Mouse (Mus musculus): ENCODE measurements around the gene Gm28048.

The Gm28048 gene

GRCm38 (mm10) chr11:22981984-22982757 lies at the start of gene Gm28048, which contains the start of gene Commd1:
Gene Gm28048, minus strand, starts transcription at chr11:22982090.
Gene Commd1, minus strand, starts transcription at chr11:22982382.
- DNase-seq (ENCODE audit: extremely low spot score): peak; percentile 95

GRCm38 (mm10) chr11:23029399-23029798 lies 47.5 kb upstream of the Gm28048 start:
- no peak for DNase-seq (ENCODE audit: extremely low spot score)

DNA sequence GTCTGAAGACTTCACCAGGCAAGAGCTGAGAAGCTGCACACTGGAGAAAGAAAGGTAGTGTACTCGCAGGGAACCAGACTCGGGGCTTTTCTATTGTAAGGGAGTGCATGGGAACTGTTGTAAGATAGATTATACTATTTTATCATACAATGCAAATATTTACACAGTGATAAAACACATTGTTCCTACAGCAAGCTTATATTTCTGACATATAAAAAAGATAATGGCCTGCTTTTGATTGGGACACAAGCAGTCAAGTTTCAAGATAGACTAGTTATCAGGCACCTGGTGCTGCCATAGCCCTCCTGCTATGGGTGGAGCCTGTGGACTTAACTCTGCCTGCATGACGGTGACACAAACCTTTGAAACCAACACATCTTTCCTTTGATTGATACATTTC lies 47.1 kb upstream of the Gm28048 start:
- no peak for DNase-seq (ENCODE audit: extremely low spot score)

DNA sequence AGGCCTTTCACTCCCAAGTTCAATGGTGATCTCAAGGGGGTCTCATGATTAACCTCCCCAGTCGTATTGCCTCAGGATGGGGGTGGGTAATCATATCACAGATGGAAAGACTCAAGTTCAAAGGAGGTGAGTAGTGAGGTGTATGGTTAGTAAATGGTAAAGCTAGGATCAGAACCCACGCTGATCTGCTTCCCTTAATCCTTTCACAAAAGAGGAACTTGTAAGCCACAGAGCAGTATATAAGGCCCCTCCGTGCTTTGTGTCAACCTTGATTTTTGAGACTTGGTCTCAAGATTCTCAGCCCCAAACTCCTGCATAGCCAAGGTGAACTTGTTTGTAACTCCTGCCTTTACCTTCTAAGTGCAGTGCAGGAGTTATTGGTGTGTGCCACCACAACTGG lies 42.3 kb upstream of the Gm28048 start:
- DNase-seq (ENCODE audit: extremely low spot score): no peak

DNA sequence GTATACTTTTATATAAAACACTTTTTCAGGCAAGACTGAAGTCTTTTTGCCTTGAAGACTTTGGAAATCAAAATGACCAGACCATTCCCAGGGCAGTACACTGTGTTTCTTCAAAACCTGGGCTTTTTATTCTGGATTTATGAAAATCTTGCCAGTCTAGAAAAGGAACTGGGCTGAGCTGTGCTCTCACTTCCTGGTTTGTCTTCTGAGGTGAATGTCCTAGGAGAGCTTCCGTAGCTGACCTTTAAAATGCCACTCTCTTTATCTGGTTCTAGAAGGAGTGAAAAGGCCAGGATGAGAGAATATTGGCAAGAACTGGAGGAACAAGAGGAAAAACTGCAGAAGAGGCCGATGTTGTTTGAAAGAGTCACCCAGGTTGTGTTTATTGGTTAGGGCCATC lies 41.3 kb upstream of the Gm28048 start:
- no peak for DNase-seq (ENCODE audit: extremely low spot score)

DNA sequence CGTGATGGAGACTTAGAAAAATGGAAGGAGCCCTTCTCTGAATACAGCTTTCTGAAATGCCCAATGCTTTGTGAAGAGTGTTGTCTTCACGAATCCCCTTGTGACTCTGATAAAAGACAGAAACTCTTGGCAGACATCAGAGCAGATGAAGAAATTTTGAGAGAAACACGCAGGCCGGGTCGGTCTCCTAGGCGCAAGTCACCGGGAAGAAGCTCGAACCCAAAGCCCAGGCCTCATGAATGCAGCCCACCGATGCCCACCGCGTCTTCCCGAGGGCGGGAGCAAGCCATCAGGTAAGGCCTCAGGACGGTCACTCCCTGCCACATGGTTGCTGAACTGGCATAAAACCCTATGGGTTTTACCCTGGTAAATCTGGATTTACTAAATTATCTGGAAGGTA lies 39.0 kb upstream of the Gm28048 start:
- no peak for DNase-seq (ENCODE audit: extremely low spot score)

- no peak for DNase-seq (ENCODE audit: extremely low spot score)
Observed at GRCm38 (mm10) chr11:23020116-23020770, 38.4 kb upstream of the Gm28048 start.

- no peak for DNase-seq (ENCODE audit: extremely low spot score)
Observed at GRCm38 (mm10) chr11:23017943-23018342, 36.1 kb upstream of the Gm28048 start.

GRCm38 (mm10) chr11:23014996-23015395 lies 33.1 kb upstream of the Gm28048 start:
- DNase-seq (ENCODE audit: extremely low spot score): no peak

GRCm38 (mm10) chr11:23013580-23014294 lies 31.8 kb upstream of the Gm28048 start:
- no peak for DNase-seq (ENCODE audit: extremely low spot score)

GRCm38 (mm10) chr11:23013096-23013495 lies 31.2 kb upstream of the Gm28048 start:
- DNase-seq (ENCODE audit: extremely low spot score): no peak

- DNase-seq (ENCODE audit: extremely low spot score): no peak
Observed at GRCm38 (mm10) chr11:23008824-23009200, 26.9 kb upstream of the Gm28048 start.

GRCm38 (mm10) chr11:23008181-23008823 lies 26.4 kb upstream of the Gm28048 start:
- DNase-seq (ENCODE audit: extremely low spot score): peak; percentile 88

DNA sequence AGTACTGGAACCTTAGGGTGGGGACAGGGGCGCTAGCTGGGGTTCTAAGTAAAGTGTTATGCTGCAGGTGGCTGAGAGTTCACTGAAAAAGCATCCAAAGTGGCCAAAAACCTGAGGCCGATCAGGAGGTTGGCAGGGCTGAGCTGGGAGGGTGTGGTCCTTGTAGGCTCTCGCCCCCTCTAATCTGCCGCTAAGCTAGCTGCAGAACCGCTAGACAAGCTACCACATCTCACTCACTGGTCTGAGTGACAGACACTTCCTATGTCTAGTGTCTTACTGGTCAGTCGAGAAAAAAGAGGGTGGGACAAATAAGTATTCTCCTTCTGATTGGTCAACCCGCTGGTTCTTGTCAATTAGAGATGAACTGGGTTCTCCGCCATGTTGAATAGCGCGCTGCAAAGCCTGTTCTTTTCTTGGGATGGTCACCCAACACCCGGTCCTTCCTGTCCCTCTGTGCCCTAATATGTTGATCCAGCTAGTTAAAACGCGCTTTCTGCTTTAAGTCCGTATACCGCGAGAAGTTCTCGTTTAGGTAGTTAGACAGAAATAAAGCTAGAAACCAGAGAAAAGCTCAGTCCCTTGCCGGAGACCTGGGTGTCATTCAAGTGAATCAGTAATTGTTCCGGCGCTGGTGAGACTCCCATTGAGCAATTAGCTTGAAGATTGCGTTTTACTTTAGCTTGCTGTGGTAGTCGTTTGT lies 25.7 kb upstream of the Gm28048 start, which contains the start of gene Fam161a:
Gene Fam161a (plus strand): TSS at position 51 of the 700 bp plus-strand sequence.
- DNase-seq (ENCODE audit: extremely low spot score): peak; percentile 82

DNA sequence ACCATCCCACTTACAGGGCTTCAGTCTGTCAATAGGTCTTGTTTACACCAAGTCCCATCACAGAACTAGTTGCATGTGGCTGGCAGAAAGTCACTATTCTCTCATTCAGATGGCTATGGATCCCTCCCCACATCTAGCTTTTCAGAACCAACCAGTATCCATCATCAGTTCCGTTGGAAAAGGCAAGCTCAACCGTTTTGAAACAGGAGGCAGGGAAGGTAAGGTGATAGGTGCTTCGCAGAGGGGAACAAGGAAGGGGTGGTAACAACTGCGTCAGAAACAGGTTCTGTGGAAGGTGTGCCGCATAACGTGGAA lies 25.2 kb upstream of the Gm28048 start:
- DNase-seq (ENCODE audit: extremely low spot score): no peak

- no peak for DNase-seq (ENCODE audit: extremely low spot score)
Observed at GRCm38 (mm10) chr11:23005276-23005675, 23.4 kb upstream of the Gm28048 start.

DNA sequence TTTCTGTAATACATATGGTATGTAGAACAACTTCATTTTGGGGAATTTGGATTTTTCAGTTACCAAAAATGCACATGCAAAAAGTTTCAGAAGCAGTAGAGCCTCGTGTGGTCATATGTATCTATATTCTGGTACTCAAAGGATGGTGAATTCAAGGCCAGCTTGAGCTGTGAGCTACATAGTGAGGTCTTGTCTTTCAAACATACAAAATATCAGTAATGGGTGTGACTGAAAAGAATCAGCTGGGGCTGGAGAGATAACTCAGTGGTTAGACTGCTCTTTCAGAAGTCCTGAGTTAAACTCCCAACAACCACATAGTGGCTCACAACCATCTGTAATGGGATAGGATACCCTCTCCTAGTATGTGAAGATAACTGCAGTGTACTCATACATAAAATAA lies 16.4 kb upstream of the Gm28048 start:
- DNase-seq (ENCODE audit: extremely low spot score): no peak

DNA sequence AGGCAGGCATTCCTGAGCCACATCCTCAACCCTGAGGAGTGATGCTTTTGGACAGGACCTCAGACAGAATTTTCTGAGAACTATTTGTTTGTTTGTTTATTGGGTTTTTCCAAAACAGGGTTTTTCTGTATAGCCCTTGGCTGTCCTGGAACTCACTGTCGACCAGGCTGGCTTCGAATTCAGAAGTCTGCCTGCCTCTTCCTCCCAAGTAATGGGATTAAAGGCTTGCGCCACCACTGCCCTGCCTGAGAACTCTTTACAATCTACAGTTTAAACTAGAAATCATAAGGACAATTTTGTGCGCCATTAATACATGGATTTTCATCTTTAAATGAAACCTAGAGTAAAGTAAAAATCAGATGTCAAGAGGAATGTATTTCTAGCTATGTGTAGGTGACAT lies 13.6 kb upstream of the Gm28048 start:
- no peak for DNase-seq (ENCODE audit: extremely low spot score)

- DNase-seq (ENCODE audit: extremely low spot score): no peak
Observed at GRCm38 (mm10) chr11:22994271-22994670, 12.4 kb upstream of the Gm28048 start.

- no peak for DNase-seq (ENCODE audit: extremely low spot score)
Observed at GRCm38 (mm10) chr11:22991218-22991835, 9.4 kb upstream of the Gm28048 start.

All from embryo, embryonic 9.5 days (tissue).